Mouse (Mus musculus) telencephalon, adult 2 months (tissue): ENCODE measurements around the gene Rspo4.

Experiments used
- DNase-seq: peaks from one replicate; pipeline ENCODE4 v3.0.0-alpha.2; 2011; ENCODE audit warnings: low read depth, low spot score

Rspo4 gene

GRCm38 (mm10) chr2:151842648-151843226 lies at the start of gene Rspo4:
Gene Rspo4 (plus strand): TSS chr2:151842927.
- DNase-seq: no peak

GRCm38 (mm10) chr2:151815586-151815985 lies 27.1 kb upstream of the Rspo4 start:
- no peak for DNase-seq

GRCm38 (mm10) chr2:151862257-151862810 lies 19.6 kb downstream of the Rspo4 start:
- DNase-seq: no peak

DNA sequence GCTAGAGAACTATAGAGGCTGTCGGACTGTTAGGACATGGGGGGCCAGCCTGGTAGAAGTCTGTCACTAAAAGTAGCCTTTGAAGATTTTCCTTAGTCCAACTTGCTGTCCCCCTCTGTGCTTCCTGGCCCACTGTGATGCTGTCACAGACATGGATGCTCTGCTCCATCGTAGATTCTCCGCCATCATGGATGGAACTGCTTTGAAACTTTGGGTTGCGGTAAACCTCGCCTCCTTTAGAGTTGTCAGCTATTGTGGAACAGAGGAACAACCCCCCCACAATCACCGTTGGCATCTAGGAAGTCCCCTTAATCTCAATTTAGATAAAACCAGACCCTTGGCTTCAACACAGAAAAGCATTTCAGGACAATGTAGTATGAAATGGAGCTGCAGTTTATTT lies 22.2 kb downstream of the Rspo4 start:
- DNase-seq: no peak

GRCm38 (mm10) chr2:151866487-151866886 lies 23.8 kb downstream of the Rspo4 start:
- peak; percentile 42 for DNase-seq

DNA sequence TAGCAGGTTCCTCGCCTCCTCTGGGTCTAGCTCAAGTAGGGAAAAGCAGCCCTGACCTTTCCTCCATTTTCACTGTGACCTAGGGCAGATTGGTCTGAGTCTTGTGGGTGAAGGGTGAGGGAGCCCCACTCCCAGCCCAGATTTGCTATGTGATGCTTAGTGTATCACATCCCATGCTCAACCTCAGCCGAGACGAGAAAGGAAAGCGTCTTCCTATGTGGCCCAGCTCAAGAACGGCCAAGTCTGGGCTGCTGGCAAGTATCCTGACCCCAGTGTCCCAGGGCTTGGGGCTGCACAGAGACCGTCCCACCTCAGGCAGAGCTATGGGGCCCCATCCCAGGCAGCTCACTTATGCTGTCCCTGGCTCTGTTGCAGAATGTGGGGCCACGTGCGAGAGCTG lies 25.5 kb downstream of the Rspo4 start:
- DNase-seq: no peak

DNA sequence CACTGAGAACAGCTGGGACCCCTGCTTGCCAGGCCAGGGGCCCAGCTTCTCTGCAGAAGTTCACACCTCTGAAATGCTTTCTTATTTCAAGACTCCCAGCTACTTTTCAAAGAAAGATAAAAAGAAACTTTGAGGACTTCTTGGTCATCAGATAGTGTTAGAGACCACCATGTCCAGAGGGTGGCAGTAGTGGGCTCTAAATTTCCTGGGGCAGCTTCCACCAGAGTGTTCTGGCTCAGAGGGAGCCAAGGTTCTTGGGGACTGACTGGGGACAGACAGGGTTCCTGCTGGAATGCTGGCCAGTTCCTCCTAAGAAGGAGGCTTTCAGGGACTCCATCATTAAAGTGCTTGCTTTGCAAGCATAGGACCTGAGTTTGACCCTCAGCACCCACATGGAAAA lies 31.8 kb downstream of the Rspo4 start:
- no peak for DNase-seq

- DNase-seq: no peak
Observed at GRCm38 (mm10) chr2:151876012-151876485, 33.3 kb downstream of the Rspo4 start.

GRCm38 (mm10) chr2:151878645-151879044 lies 35.9 kb downstream of the Rspo4 start:
- no peak for DNase-seq

DNA sequence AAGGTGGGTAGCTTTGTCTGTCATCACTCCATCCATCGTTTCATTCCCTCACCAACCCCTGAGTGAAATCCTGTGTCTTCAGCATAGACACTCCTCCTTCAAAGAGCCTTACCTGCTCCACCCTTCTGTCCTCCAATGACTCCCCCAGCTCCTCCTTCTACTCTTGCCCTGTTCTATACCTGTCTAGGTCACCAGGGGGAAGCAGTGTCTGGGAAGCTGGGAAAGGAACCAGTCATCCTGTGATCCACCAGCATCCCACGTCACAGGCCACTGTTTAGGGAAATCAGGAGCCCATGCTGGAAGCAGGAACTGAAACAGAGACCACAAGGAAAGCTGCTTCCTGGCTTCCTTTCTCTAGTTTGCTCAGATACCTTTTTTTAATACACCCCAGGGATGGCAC lies 37.0 kb downstream of the Rspo4 start:
- DNase-seq: no peak

- DNase-seq: peak; percentile 8
Observed at GRCm38 (mm10) chr2:151891031-151891430, 48.3 kb downstream of the Rspo4 start.

DNA sequence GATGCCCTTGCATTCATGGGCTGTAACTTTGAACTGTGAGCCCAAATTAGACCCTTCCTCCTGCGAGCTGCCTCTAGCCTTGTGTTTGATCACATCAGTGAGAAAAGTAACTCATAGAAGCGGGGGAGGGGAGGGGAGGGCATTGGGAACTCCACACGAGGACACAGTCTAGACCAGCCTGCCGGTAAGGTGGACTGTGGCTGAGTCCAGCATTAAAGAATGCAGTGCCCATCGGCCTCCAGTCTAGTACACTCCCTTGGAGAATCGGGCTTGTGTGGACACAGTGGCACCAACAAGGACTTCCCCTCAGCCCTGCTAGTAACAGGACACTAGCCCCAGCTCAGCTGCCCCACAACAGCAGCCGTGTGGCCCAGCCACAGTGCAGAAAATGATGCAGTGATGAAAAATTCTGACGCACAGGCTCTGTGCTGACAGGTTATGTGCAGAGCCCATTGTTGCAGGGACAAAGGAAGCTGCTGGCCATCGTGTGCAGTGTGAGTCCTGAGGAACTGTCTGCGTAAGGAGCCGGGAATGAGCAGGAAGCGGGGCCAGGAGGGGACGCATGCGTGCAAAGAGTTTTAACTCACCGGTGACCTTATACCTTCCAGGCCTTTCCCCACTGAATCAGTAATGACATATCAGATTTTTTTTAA lies 50.5 kb downstream of the Rspo4 start:
- no peak for DNase-seq

DNA sequence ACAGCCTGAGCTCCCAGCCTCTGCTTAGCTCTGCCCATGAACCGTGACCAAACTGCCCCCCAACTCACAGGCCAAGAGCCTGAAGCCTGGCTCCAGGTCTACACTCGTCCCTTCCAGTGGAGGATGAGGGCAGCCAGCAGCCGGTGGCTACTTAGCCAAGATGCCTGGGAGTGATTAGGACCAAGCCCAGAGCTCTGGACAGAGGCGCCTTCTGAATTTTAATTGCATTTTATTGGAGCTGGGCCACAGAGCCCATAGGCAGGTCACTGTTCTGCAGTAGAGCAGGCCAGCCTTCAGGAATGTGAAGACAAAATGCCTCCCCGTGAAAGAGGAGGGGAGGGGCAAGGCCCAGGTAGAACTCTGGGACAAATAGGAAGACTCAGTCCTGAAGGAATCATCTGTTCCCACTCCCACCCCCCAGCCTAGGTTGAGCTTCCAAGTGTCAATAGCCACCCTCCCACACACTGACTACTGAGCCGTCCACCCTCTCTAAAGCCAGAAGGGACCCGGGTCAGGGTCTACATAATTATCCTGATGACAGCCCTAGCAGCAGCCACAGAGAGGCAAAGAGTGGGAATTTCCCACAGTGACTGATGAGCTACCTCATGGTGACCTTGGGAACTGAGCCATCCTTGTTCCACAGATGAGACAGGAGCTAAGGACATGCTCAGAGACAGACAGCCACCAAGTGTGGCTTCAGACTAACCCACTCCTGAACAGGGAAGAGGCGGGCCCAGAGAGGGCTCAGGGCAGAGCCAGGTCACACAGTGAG lies 51.7 kb downstream of the Rspo4 start:
- no peak for DNase-seq

DNA sequence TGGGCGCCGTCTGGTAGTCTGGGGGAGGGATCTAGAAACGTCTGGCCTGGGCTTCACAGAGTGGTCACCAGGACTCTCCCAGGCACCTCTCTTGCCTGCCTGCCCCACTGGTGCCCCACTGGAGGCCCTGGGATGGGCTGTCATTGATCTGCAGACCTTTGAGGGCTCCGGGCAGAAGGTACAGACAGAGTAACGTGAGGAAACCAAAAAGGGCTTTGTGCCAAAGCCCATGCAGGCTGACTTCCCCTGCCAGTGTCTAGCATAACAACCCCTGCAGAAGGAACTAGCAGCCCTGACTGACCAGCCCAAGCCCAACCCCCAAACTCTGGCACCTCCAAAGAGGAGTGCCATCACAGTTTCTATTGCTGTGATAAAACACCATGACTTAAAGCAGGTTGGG lies 53.2 kb downstream of the Rspo4 start:
- no peak for DNase-seq

DNA sequence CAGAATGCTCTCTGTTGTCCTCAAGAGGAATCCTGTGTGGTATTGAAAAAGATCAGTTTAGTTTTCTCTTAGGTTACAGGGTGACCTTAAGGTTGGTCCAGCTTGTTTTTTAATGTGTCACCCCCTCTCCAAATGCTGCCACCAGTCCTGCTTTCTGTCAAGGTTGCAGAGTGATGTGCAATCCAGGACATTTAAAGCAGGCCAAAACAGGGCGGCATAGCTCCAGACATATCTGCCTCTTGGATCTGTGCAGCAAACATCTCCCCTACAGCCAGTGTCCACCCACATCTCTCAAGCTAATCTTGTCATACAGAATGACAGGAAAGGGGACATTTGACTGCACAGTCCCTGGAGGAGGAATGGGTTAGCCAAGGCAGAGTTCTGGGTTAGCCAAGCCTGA lies 55.4 kb downstream of the Rspo4 start:
- DNase-seq: no peak

GRCm38 (mm10) chr2:151900845-151901244 lies 58.1 kb downstream of the Rspo4 start:
- DNase-seq: no peak

DNA sequence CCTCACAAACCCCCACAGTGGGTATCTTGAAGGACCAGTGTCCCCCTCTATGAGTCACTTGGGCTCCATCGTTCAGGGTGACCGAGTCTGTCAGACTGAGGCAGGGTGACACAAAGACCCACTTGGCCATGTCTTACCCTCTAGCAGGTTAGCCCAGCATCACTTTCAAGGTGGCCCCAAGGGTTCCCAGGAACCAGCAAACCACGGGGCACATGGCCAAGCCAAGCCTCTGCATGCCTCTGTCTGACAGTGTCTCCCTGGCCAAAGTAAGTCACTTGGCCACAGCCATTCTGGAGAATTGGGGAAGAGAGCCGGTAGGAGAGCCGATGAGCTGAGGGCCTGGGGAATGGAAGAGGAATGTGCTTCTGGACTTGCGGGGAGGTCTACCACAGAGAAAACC lies 60.5 kb downstream of the Rspo4 start:
- no peak for DNase-seq

- DNase-seq: no peak
Observed at GRCm38 (mm10) chr2:151903933-151904332, 61.2 kb downstream of the Rspo4 start.

GRCm38 (mm10) chr2:151904636-151905035 lies 61.9 kb downstream of the Rspo4 start:
- DNase-seq: no peak

GRCm38 (mm10) chr2:151907020-151907419 lies 64.3 kb downstream of the Rspo4 start:
- DNase-seq: no peak

DNA sequence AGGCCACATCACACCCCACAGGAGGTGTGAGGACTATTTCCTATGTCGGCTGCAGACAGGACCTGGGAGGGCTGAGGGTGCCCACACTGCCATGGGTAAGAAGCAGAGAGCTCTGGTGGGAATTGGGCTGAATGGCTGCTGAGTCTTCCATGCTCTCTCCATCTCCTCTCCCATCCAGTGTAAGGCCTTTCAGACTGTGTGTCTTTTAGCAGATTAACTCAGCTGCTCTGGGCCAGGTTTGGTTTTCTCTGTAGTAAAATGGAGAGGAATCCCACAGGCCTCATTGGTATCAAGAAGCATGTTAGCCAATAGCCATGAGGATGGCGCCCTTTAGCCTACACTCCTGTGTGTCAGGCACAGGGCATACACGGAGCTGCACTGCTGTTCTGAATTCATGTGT lies 66.7 kb downstream of the Rspo4 start:
- no peak for DNase-seq

- no peak for DNase-seq
Observed at GRCm38 (mm10) chr2:151910498-151910897, 67.8 kb downstream of the Rspo4 start.
